Mouse (Mus musculus) embryonic facial prominence, embryonic 12.5 days (tissue): ENCODE results near the gene Enpp3. TPM values are rescaled to one million over a fixed set of nuclear protein-coding genes. Genes with fewer than 3 reads are reported as not detected.
A peak's percentile ranks its signal among the peaks of the same experiment; 100 is the strongest.

Source experiments
- ATAC-seq: fragments of 200-750 bp; cut with Nextera tagmentation; 2 replicates; pipeline ENCODE4 v1.8.0; 2017; ENCODE audit not compliant: insufficient number of reproducible peaks, insufficient read depth, low FRiP score, low TSS enrichment
- H3K27ac ChIP-seq: fragments of 300-500 bp; sonication (generic); 2 replicates; pipeline ENCODE4 v1.5.1; 2016; ENCODE audit warnings: mild to moderate bottlenecking
- H3K27me3 ChIP-seq: fragments of 300-500 bp; sonication (generic); 2 replicates; pipeline ENCODE4 v1.6.1; 2016; ENCODE audit warnings: mild to moderate bottlenecking, moderate library complexity
- H3K36me3 ChIP-seq: fragments of 300-500 bp; sonication (generic); 2 replicates; pipeline ENCODE4 v1.6.1; 2016; ENCODE audit warnings: mild to moderate bottlenecking
- H3K4me1 ChIP-seq: fragments of 300-500 bp; sonication (generic); 2 replicates; pipeline ENCODE4 v1.6.1; 2016
- H3K4me2 ChIP-seq: fragments of 300-500 bp; sonication (generic); replicated peaks from 2 replicates; pipeline ENCODE4 v1.6.1; 2016; ENCODE audit warnings: mild to moderate bottlenecking, moderate library complexity
- H3K4me3 ChIP-seq: fragments of 300-500 bp; sonication (generic); 2 replicates; pipeline ENCODE4 v1.5.1; 2016; ENCODE audit warnings: mild to moderate bottlenecking
- H3K9ac ChIP-seq: fragments of 300-500 bp; sonication (generic); 2 replicates; pipeline ENCODE4 v1.6.1; 2016; ENCODE audit warnings: mild to moderate bottlenecking, moderate library complexity
- H3K9me3 ChIP-seq: fragments of 300-500 bp; sonication (generic); 2 replicates; pipeline ENCODE4 v1.6.1; 2016; ENCODE audit warnings: mild to moderate bottlenecking, moderate library complexity
- WGBS: fragments of 180-500 bp; shearing (Covaris S2); methylation state at CpG from one replicate; pipeline ENCODE4 v1.1.7; 2016; 5-methylcytosine and 5-hydroxymethylcytosine counted together
- polyA plus RNA-seq: library from polyadenylated mRNA; unstranded; fragments of >200 nt; fragmentation: Nextera tagmentation; extraction: Ambion mirVana; gene quantifications from 2 replicates; pipeline ENCODE4 v1.2.1, GENCODE M21; 2016

Enpp3 gene
- polyA plus RNA-seq, 1 experiment from 2014 or later: 8.1 TPM

GRCm38 (mm10) chr10:24784624-24785276 lies 57.9 kb downstream of the Enpp3 start:
- Histone ChIP-seq H3K4me3 (no peak overlapping the region), H3K9ac (no peak overlapping the region), H3K27me3 (no peaks in the 10 kb centered on the region), H3K36me3 (no peaks in the 10 kb centered on the region), H3K4me2 (no peak overlapping the region), H3K27ac (no peak overlapping the region), H3K9me3 (no peaks in the 10 kb centered on the region), H3K4me1 (no peaks in the 10 kb centered on the region)
- ATAC-seq: no peak
- 97% methylated on average over 9 of the region's 9 CpGs for WGBS

DNA sequence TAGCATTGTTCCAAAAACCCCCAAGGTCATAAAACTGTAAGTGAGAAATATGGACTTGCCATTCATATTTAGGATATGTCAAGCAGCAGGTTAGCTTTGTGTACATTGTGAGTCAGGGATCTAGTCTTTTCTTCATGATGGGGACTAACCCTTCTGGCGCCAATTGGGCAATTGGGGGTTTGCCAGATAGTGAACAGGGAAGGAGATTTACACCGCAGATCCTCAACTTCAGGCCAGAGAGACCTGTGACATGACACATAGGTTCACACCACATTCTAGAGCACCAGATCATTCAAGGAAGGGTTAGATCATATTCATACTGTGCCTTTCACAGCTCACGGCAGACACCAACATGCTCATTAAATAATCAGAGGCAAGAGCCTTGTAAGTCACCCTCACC lies 58.7 kb downstream of the Enpp3 start:
- Histone ChIP-seq H3K9me3 (no peaks in the 10 kb centered on the region), H3K4me2 (no peak overlapping the region), H3K4me1 (no peaks in the 10 kb centered on the region), H3K4me3 (no peak overlapping the region), H3K36me3 (no peaks in the 10 kb centered on the region), H3K27me3 (no peaks in the 10 kb centered on the region), H3K9ac (no peak overlapping the region), H3K27ac (no peak overlapping the region)
- ATAC-seq: no peak
- WGBS: 94% methylated on average over 3 of the region's 3 CpGs

- Histone ChIP-seq H3K27ac (0 out of 2 replicates have a peak overlapping the region, but pooled peaks have one; percentile 30), H3K9me3 (no peaks in the 10 kb centered on the region), H3K9ac (no peak overlapping the region), H3K27me3 (no peaks in the 10 kb centered on the region), H3K4me1 (peaks cover 7% of the 10 kb centered on the region), H3K4me3 (no peak overlapping the region), H3K4me2 (peak overlapping the region; percentile 33), H3K36me3 (no peaks in the 10 kb centered on the region)
- ATAC-seq: no peak
- WGBS: 48% methylated on average over 11 of the region's 11 CpGs
These were observed 64.0 kb downstream of the Enpp3 start for GRCm38 (mm10) chr10:24778643-24779020.

DNA sequence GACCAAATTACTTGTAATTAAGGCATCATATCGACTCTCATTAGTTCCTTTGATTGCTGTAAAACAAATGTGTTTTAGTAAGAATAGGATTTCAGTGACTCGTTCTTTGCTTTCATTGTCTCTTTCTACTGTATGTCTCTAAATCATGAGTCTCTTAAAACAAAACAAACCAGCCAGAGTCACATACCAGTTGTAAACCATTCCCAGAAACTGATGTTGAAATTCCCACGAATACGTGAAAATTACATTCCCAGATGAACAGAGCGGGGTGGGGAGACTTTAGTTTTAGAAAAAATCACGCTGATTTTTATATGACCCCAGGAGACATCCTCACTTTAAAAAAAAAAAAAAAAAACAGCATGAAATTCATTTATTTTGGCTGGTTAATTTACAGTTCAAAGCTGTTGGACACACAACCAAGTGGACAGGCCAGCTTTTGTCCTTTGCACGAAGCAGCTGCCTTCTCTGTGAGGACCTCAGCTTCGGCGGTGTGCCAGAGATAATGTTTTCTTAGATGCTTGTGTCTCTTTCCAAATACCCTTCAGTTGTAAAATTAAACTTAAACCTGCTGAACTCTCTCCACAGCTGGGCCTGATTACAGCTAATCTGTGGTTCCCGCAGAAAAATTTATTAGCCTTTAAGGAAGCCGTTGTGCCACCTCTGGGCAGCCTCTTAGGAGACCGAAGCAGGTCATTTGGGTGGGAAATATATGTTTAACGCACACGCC lies 64.5 kb downstream of the Enpp3 start:
- Histone ChIP-seq H3K4me1 (peaks cover 7% of the 10 kb centered on the region), H3K4me3 (no peak overlapping the region), H3K9ac (no peak overlapping the region), H3K9me3 (no peaks in the 10 kb centered on the region), H3K27ac (0 out of 2 replicates have a peak overlapping the region, but pooled peaks have one; percentile 30), H3K4me2 (peak overlapping the region; percentile 33), H3K27me3 (no peaks in the 10 kb centered on the region), H3K36me3 (no peaks in the 10 kb centered on the region)
- WGBS: 47% methylated on average over 14 of the region's 14 CpGs
- ATAC-seq: no peak

DNA sequence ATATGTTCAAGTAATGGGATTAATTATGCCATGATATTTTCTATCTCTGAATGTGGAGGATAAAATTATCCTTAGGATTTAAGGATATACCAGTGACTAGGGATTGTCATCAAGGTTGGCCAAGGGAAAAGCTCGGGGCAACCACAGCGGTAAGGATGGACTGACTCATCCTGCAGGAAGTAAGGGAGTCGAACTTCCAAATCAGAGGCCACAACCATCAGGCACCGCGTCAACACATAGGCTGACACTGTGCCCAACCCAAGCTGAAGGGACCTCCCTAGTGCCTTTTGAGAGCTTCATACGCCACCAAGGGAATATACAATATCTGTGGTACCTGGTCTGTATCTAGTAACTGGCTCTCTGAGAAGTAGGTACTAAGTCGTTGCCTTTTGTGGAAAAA lies 73.1 kb downstream of the Enpp3 start:
- Histone ChIP-seq H3K9ac (no peak overlapping the region), H3K27me3 (no peaks in the 10 kb centered on the region), H3K27ac (no peak overlapping the region), H3K4me2 (no peak overlapping the region), H3K4me1 (no peaks in the 10 kb centered on the region), H3K9me3 (no peaks in the 10 kb centered on the region), H3K36me3 (no peaks in the 10 kb centered on the region), H3K4me3 (no peak overlapping the region)
- 89% methylated on average over 7 of the region's 7 CpGs for WGBS
- no peak for ATAC-seq

DNA sequence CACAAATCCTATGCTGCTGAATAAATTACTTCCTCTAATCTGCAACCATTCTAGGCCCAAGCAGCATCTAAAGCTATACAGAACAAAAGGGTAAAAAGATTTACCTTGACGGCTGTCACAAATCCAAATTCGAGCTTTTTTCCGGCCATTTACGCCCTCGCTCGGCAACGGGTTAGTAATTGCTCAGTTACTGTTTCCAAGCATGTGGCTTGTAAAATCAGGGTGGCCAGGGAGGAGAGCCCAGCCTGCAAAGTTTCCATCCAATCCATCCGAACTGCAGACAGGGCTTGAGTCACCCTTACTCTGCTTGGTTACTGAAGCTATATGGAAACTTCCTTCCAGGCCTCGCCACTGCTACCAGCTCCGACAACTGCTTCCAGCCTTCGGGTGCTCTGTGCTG lies 74.9 kb downstream of the Enpp3 start:
- Histone ChIP-seq H3K9me3 (no peaks in the 10 kb centered on the region), H3K9ac (no peak overlapping the region), H3K36me3 (no peaks in the 10 kb centered on the region), H3K4me1 (no peaks in the 10 kb centered on the region), H3K27me3 (no peaks in the 10 kb centered on the region), H3K4me2 (no peak overlapping the region), H3K4me3 (no peak overlapping the region), H3K27ac (no peak overlapping the region)
- ATAC-seq: no peak
- WGBS: 65% methylated on average over 11 of the region's 11 CpGs

DNA sequence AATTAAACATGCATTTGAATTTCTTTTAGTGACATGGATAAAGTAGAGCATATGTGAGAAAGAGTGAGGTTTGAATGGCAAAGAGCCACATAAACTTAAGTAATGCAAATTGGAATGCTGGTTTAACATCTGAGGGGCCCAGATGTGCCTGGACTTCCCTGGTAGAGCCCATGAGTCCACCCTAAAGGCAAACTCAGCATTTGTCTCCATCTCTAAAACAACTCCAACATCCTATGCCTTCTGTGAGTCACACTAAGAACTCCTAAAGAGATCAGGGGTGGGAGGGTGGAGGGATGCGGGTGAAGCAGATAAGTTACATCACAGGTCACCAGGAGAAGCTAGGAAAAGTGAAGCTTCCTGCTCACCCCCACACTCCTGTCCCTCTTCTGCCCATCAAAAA lies 76.6 kb downstream of the Enpp3 start:
- H3K27ac ChIP-seq: no peak overlapping the region

DNA sequence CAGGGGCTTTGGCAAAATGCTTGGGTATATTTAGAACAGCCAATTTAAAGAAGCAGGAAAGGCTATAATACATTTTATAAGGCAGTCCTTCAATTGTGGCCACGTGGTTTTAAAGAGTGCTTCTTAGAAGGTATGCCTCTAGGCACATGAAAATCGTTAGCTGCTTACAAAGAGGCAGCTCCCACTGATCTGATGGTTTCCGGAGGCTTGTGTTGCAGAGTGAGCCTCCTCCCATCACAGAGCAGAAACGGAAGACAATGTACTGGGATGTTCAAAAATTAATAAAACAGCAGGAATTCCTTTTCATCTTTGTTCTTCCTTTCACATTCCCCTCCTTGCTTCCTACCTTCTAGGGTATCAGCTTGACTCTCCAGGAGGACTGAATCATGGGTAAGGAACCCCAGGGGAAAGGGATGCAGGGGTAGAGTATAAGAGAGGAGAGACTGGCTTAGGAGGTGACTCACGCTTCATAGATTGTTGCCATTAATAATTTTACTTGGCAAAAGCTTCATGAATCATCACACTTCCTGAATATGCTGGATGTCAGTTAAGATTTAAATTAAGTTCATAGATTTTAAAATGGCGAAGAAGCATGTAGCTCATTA lies 77.4 kb downstream of the Enpp3 start:
- Histone ChIP-seq H3K4me2 (no peak overlapping the region), H3K36me3 (no peaks in the 10 kb centered on the region), H3K27ac (no peak overlapping the region), H3K9me3 (no peaks in the 10 kb centered on the region), H3K4me3 (no peak overlapping the region), H3K27me3 (no peaks in the 10 kb centered on the region), H3K4me1 (no peaks in the 10 kb centered on the region), H3K9ac (no peak overlapping the region)
- no peak for ATAC-seq
- WGBS: 33% methylated on average over 6 of the region's 6 CpGs

More for the DNA sequence above, 76.6 kb downstream of the Enpp3 start:
- Histone ChIP-seq H3K36me3 (no peaks in the 10 kb centered on the region), H3K4me2 (no peak overlapping the region), H3K9me3 (no peaks in the 10 kb centered on the region), H3K4me1 (no peaks in the 10 kb centered on the region), H3K4me3 (no peak overlapping the region), H3K9ac (no peak overlapping the region), H3K27me3 (no peaks in the 10 kb centered on the region)
- ATAC-seq: no peak
- WGBS: 76% methylated on average over 1 of the region's 1 CpGs

DNA sequence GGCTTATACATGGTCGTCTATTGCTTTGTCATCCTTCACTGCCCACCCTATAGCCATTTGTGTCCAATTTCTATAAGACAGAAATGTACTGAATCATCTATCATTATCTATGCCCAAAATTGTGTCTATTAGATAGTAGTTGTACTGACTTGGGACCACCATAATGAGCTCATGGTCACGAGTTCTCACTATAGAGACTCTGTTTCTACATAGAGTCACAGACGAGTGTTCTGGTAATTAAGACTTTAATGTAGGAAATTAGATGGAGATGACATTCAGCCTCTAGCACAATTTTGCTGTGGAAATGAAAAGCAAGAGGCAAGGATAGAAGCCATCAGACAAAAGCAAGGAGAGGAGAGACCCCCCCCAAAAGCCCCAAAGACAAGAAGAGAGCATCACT lies 78.0 kb downstream of the Enpp3 start:
- no peak for ATAC-seq
- Histone ChIP-seq H3K4me3 (no peak overlapping the region), H3K27ac (no peak overlapping the region), H3K9ac (no peak overlapping the region), H3K9me3 (no peaks in the 10 kb centered on the region), H3K27me3 (no peaks in the 10 kb centered on the region), H3K4me1 (no peaks in the 10 kb centered on the region), H3K36me3 (no peaks in the 10 kb centered on the region), H3K4me2 (no peak overlapping the region)
- 72% methylated on average over 3 of the region's 3 CpGs for WGBS

- no peaks in the 10 kb centered on the region for H3K4me1 ChIP-seq
- no peaks in the 10 kb centered on the region for H3K27me3 ChIP-seq
- no peaks in the 10 kb centered on the region for H3K36me3 ChIP-seq
- WGBS: 86% methylated on average over 3 of the region's 3 CpGs
- H3K4me3 ChIP-seq: no peak overlapping the region
- H3K27ac ChIP-seq: no peak overlapping the region
- no peaks in the 10 kb centered on the region for H3K9me3 ChIP-seq
- no peak overlapping the region for H3K9ac ChIP-seq
- ATAC-seq: no peak
- H3K4me2 ChIP-seq: no peak overlapping the region
These were observed 79.4 kb downstream of the Enpp3 start for GRCm38 (mm10) chr10:24763257-24763656.

DNA sequence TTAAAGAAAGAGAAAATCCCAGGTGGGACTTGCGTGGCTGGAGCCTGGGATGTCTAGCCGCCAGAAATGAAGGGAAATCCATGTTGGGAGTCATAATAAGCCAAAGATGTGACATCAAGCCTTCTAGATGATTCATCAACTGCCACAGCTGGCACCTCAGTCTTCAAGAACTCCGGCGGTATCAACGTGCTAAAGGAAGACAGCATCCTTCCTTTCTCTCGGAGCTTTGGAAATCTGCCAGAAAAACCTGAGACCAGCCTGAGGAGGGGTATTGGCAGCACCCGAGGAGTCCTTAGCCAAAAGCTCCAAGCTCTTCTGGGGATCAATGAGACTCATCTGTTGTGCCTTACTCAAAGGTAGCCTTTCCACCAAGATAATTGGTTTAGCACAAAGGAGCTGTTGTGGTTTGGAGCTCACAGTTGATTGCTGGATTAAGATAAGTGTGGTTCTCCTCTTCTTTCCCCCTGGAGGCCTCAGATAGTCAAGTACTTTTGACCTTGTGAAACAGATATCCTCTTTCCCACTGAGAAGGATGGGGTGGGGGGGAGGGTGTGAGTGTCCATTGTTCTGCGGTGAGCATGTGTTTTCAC lies 84.2 kb downstream of the Enpp3 start:
- WGBS: 38% methylated on average over 8 of the region's 8 CpGs
- H3K4me2 ChIP-seq: no peak overlapping the region
- no peak overlapping the region for H3K27ac ChIP-seq
- no peaks in the 10 kb centered on the region for H3K4me1 ChIP-seq
- no peak overlapping the region for H3K9ac ChIP-seq
- no peaks in the 10 kb centered on the region for H3K9me3 ChIP-seq
- ATAC-seq: no peak
- H3K4me3 ChIP-seq: no peak overlapping the region
- H3K36me3 ChIP-seq: no peaks in the 10 kb centered on the region
- no peaks in the 10 kb centered on the region for H3K27me3 ChIP-seq
